Mouse (Mus musculus) liver, adult 2 months (tissue): ENCODE results near the gene Fto.

Experiments
- CTCF ChIP-seq: fragments of 200-500 bp; IDR thresholded peaks from 2 replicates; pipeline ENCODE4 v1.5.1; 2011; ENCODE audit warnings: low read depth, low read length, control low read depth
- POLR2A ChIP-seq: fragments of 200-500 bp; IDR thresholded peaks from 2 replicates; pipeline ENCODE4 v1.6.1; 2011; ENCODE audit warnings: low read length, control low read depth; ENCODE audit not compliant: insufficient read depth; ENCODE audit errors: extremely low read depth

GRCm38 (mm10) chr8:91528967-91529366 is 215.6 kb downstream of the Fto start:
- TF ChIP-seq POLR2A, result no peak
- TF ChIP-seq CTCF, result no peak
